Mouse (Mus musculus) neural tube, embryonic 11.5 days (tissue): ENCODE data around the gene Mrpl23. TPM values are rescaled to one million over a fixed set of nuclear protein-coding genes. Genes with fewer than 3 reads are reported as not detected.

ENCODE experiments used
- ATAC-seq: fragments of 200-750 bp; cut with Nextera tagmentation; 2 replicates; pipeline ENCODE4 v1.8.0; 2017; ENCODE audit warnings: moderate number of reproducible peaks, mild to moderate bottlenecking, moderate TSS enrichment, moderate library complexity; ENCODE audit not compliant: insufficient read depth, low FRiP score, low TSS enrichment
- DNase-seq: peaks from one replicate; pipeline ENCODE4 v3.0.0-alpha.2; 2015; ENCODE audit warnings: low spot score
- H3K27ac ChIP-seq: fragments of 300-500 bp; sonication (generic); 2 replicates; pipeline ENCODE4 v1.5.1; 2014; ENCODE audit warnings: low read depth, mild to moderate bottlenecking, low read length
- H3K27me3 ChIP-seq: fragments of 300-500 bp; sonication (generic); 2 replicates; pipeline ENCODE4 v1.6.1; 2014; ENCODE audit warnings: mild to moderate bottlenecking, low read length, mixed read lengths; ENCODE audit not compliant: control insufficient read depth, insufficient read depth
- H3K36me3 ChIP-seq: fragments of 300-500 bp; sonication (generic); 2 replicates; pipeline ENCODE4 v1.6.1; 2014; ENCODE audit warnings: mild to moderate bottlenecking, low read length, moderate library complexity, mixed read lengths; ENCODE audit not compliant: control insufficient read depth, insufficient read depth
- H3K4me1 ChIP-seq: fragments of 300-500 bp; sonication (generic); 2 replicates; pipeline ENCODE4 v1.6.1; 2014; ENCODE audit warnings: low read length, mixed read lengths; ENCODE audit not compliant: control insufficient read depth, insufficient read depth
- H3K4me2 ChIP-seq: fragments of 300-500 bp; sonication (generic); 2 replicates; pipeline ENCODE4 v1.6.1; 2014; ENCODE audit warnings: low read depth, mild to moderate bottlenecking, moderate library complexity
- H3K4me3 ChIP-seq: fragments of 300-500 bp; sonication (generic); 2 replicates; pipeline ENCODE4 v1.5.1; 2014; ENCODE audit warnings: low read depth, low read length
- H3K9ac ChIP-seq: fragments of 300-500 bp; sonication (generic); 2 replicates; pipeline ENCODE4 v1.6.1; 2014; ENCODE audit warnings: mild to moderate bottlenecking, low read length
- H3K9me3 ChIP-seq: fragments of 300-500 bp; sonication (generic); 2 replicates; pipeline ENCODE4 v1.6.1; 2016; ENCODE audit warnings: low read length; ENCODE audit not compliant: control insufficient read depth
- WGBS: fragments of 180-500 bp; shearing (Covaris S2); extraction: QIAGEN DNeasy Blood & Tissue Kit; methylation state at CpG from one replicate; pipeline ENCODE4 v1.1.7; 2014; 5-methylcytosine and 5-hydroxymethylcytosine counted together
- polyA plus RNA-seq: library from polyadenylated mRNA; unstranded; fragments of >200 nt; fragmentation: Nextera tagmentation; extraction: Ambion mirVana; gene quantifications from 2 replicates; pipeline ENCODE4 v1.2.1, GENCODE M21; 2014

Gene Mrpl23
- polyA plus RNA-seq, 1 experiment from 2014 or later, result 10.6 TPM

GRCm38 (mm10) chr7:142552591-142553416 lies 20.3 kb downstream of the Mrpl23 start:
- no peak overlapping the region for H3K9ac ChIP-seq
- no peak overlapping the region for H3K4me3 ChIP-seq
- peaks cover 28% of the 10 kb centered on the region for H3K4me1 ChIP-seq
- ATAC-seq, result no peak
- peak; percentile 45 for DNase-seq
- 32% methylated on average over 13 of the region's 13 CpGs for WGBS
- H3K9me3 ChIP-seq, result no peaks in the 10 kb centered on the region
- no peak overlapping the region for H3K4me2 ChIP-seq
- H3K36me3 ChIP-seq, result no peaks in the 10 kb centered on the region
- no peaks in the 10 kb centered on the region for H3K27me3 ChIP-seq
- peak overlapping the region; percentile 67; the same call in 1 of the 2 replicates for H3K27ac ChIP-seq

- Histone ChIP-seq H3K27me3 (no peaks in the 10 kb centered on the region), H3K9ac (no peak overlapping the region), H3K4me1 (peaks cover 23% of the 10 kb centered on the region), H3K27ac (peak overlapping the region; percentile 67), H3K4me3 (no peak overlapping the region), H3K4me2 (no peak overlapping the region), H3K36me3 (no peaks in the 10 kb centered on the region), H3K9me3 (no peaks in the 10 kb centered on the region)
- DNase-seq, result no peak
- 31% methylated on average over 11 of the region's 11 CpGs for WGBS
- ATAC-seq, result no peak
Observed at GRCm38 (mm10) chr7:142553417-142554335, 21.2 kb downstream of the Mrpl23 start.

GRCm38 (mm10) chr7:142554625-142555024 lies 22.1 kb downstream of the Mrpl23 start:
- H3K27me3 ChIP-seq, result no peaks in the 10 kb centered on the region
- H3K4me2 ChIP-seq, result no peak overlapping the region
- peaks cover 18% of the 10 kb centered on the region for H3K4me1 ChIP-seq
- H3K36me3 ChIP-seq, result no peaks in the 10 kb centered on the region
- no peak overlapping the region for H3K4me3 ChIP-seq
- H3K27ac ChIP-seq, result 0 out of 2 replicates have a peak overlapping the region, but pooled peaks have one; percentile 34
- DNase-seq (no peak), ATAC-seq (no peak)
- no peaks in the 10 kb centered on the region for H3K9me3 ChIP-seq
- H3K9ac ChIP-seq, result no peak overlapping the region
- WGBS, result 63% methylated on average over 1 of the region's 1 CpGs

- H3K27ac ChIP-seq, result no peak overlapping the region
- H3K4me2 ChIP-seq, result no peak overlapping the region
- H3K4me3 ChIP-seq, result no peak overlapping the region
- WGBS, result 86% methylated on average over 8 of the region's 8 CpGs
- ATAC-seq (no peak), DNase-seq (no peak)
- H3K9me3 ChIP-seq, result no peaks in the 10 kb centered on the region
- H3K36me3 ChIP-seq, result no peaks in the 10 kb centered on the region
- no peak overlapping the region for H3K9ac ChIP-seq
- H3K27me3 ChIP-seq, result no peaks in the 10 kb centered on the region
- H3K4me1 ChIP-seq, result peaks cover 18% of the 10 kb centered on the region
Observed at GRCm38 (mm10) chr7:142555366-142556088, 23.0 kb downstream of the Mrpl23 start.

GRCm38 (mm10) chr7:142556089-142556476 lies 23.6 kb downstream of the Mrpl23 start:
- Histone ChIP-seq H3K27me3 (no peaks in the 10 kb centered on the region), H3K4me2 (no peak overlapping the region), H3K4me3 (no peak overlapping the region), H3K4me1 (peaks cover 21% of the 10 kb centered on the region), H3K36me3 (no peaks in the 10 kb centered on the region), H3K9me3 (no peaks in the 10 kb centered on the region), H3K9ac (no peak overlapping the region), H3K27ac (no peak overlapping the region)
- no peak for DNase-seq
- no peak for ATAC-seq
- WGBS, result 81% methylated on average over 2 of the region's 2 CpGs

GRCm38 (mm10) chr7:142557696-142558095 lies 25.2 kb downstream of the Mrpl23 start:
- H3K4me2 ChIP-seq, result no peak overlapping the region
- no peaks in the 10 kb centered on the region for H3K36me3 ChIP-seq
- WGBS, result 48% methylated on average over 6 of the region's 6 CpGs
- H3K4me1 ChIP-seq, result peaks cover 34% of the 10 kb centered on the region
- H3K9me3 ChIP-seq, result no peaks in the 10 kb centered on the region
- DNase-seq (no peak), ATAC-seq (no peak)
- no peaks in the 10 kb centered on the region for H3K27me3 ChIP-seq
- H3K27ac ChIP-seq, result no peak overlapping the region
- no peak overlapping the region for H3K9ac ChIP-seq
- H3K4me3 ChIP-seq, result no peak overlapping the region

GRCm38 (mm10) chr7:142558511-142559146 lies 26.1 kb downstream of the Mrpl23 start:
- no peak overlapping the region for H3K4me3 ChIP-seq
- no peaks in the 10 kb centered on the region for H3K9me3 ChIP-seq
- peaks cover 40% of the 10 kb centered on the region for H3K4me1 ChIP-seq
- 92% methylated on average over 9 of the region's 9 CpGs for WGBS
- DNase-seq (no peak), ATAC-seq (no peak)
- H3K27me3 ChIP-seq, result no peaks in the 10 kb centered on the region
- no peak overlapping the region for H3K27ac ChIP-seq
- no peak overlapping the region for H3K4me2 ChIP-seq
- no peak overlapping the region for H3K9ac ChIP-seq
- H3K36me3 ChIP-seq, result no peaks in the 10 kb centered on the region

GRCm38 (mm10) chr7:142559651-142560175 lies 27.2 kb downstream of the Mrpl23 start:
- H3K27ac ChIP-seq, result no peak overlapping the region
- H3K4me3 ChIP-seq, result no peak overlapping the region

More at GRCm38 (mm10) chr7:142559651-142560175, 27.2 kb downstream of the Mrpl23 start:
- Histone ChIP-seq H3K4me2 (no peak overlapping the region), H3K36me3 (no peaks in the 10 kb centered on the region), H3K9ac (no peak overlapping the region), H3K4me1 (peaks cover 32% of the 10 kb centered on the region), H3K9me3 (no peaks in the 10 kb centered on the region), H3K27me3 (no peaks in the 10 kb centered on the region)
- ATAC-seq (no peak), DNase-seq (no peak)
- WGBS, result 49% methylated on average over 5 of the region's 5 CpGs
